Comparison of ENCODE assay signal across 9 mouse cellular contexts in the genomic region with DNA sequence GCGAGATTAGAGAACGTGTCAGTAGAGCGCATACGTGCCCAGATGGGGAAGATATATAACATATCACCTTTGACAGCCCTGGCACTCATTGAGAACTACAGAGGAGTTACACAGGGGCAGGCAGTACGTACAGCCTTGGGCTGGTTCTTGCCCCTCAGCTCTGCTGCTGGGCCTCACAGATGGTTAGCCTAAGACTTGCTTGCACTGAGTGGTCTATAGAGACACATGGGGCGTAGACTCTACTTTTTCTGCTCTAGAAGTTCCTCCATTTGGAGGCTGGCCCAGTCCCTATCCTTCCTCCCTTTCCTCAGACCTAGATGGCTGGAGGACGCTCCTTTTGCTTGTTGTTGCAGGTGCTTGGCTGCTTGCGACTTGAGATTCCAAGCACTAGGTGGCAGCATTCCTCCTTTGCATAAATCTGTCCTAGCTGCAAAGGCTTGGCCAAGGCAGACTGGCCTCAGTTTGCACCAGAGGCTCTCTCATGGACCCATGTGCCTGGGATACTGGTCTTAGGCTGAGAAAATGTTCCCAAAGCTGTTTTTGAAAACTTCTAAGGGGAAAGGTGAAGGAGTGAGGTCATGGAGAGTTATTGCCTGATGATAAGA. TPM values are rescaled to one million over a fixed set of nuclear protein-coding genes. Genes with fewer than 3 reads are reported as not detected.
DNase-seq lines count a peak whose midpoint lies in the region; ATAC-seq lines count a peak whose summit lies in the region.
"Had no signal": no experiment of that assay in that cellular context is flagged by ENCODE, and none has a peak within 500 bp of the region (broad histone marks: within the 10 kb centered on the region; RNA-seq: fewer than 3 reads in every experiment).

No protein-coding gene starts in this region.

- H3K9me3 ChIP-seq in embryonic facial prominence, embryonic 13.5 days, result no peaks in the 10 kb centered on the region
- no peaks in the 10 kb centered on the region for H3K9me3 ChIP-seq in heart, embryonic 14.5 days (ENCODE audit: control insufficient read depth, low read length)

- no peaks in the 10 kb centered on the region for H3K27me3 ChIP-seq in embryonic facial prominence, embryonic 13.5 days
- no peaks in the 10 kb centered on the region for H3K27me3 ChIP-seq in heart, embryonic 14.5 days (ENCODE audit: control insufficient read depth, insufficient read depth, low read length)

- 55% methylated on average over 8 of the region's 8 CpGs for WGBS in embryonic facial prominence, embryonic 13.5 days
- 54% methylated on average over 8 of the region's 8 CpGs for WGBS in heart, embryonic 14.5 days

- no peaks in the 10 kb centered on the region for H3K36me3 ChIP-seq in embryonic facial prominence, embryonic 13.5 days
- H3K36me3 ChIP-seq in heart, embryonic 14.5 days (ENCODE audit: control insufficient read depth, insufficient read depth, low read length), result no peaks in the 10 kb centered on the region

- no peak overlapping the region for H3K9ac ChIP-seq in embryonic facial prominence, embryonic 13.5 days
- H3K9ac ChIP-seq in heart, embryonic 14.5 days (ENCODE audit: low read length), result no peak overlapping the region

- no peaks in the 10 kb centered on the region for H3K4me1 ChIP-seq in embryonic facial prominence, embryonic 13.5 days
- peaks cover 9 to 16% of the 10 kb centered on the region in 2 experiments for H3K4me1 ChIP-seq in heart, embryonic 14.5 days (ENCODE audit: control insufficient read depth in 2 of 2, insufficient read depth in 2 of 2, low read length in 2 of 2)

- H3K4me2 ChIP-seq in embryonic facial prominence, embryonic 13.5 days, result no peak overlapping the region
- H3K4me2 ChIP-seq in heart, embryonic 14.5 days (ENCODE audit: low read length), result no peak overlapping the region

- peak; percentile 68 for DNase-seq in CD4-positive helper T cell, adult 2 months (ENCODE audit: low read depth, low spot score)
- DNase-seq in adrenal gland, postnatal 10 days, result peak; percentile 80
- peak; percentile 85 for DNase-seq in kidney, postnatal 10 days
- peak; percentile 65 to 74 for DNase-seq in lung, adult 18-20 months
- DNase-seq in ovary, adult 18-20 months (ENCODE audit: low spot score), result peak; percentile 29
- DNase-seq in thymus, postnatal 10 days (ENCODE audit: low spot score in 2 of 2), result peak; percentile 53 to 67

- ATAC-seq in embryonic facial prominence, embryonic 13.5 days (ENCODE audit: insufficient number of reproducible peaks, insufficient read depth, low FRiP score, low TSS enrichment, low read depth), result 0 out of 2 replicates have a peak, but pooled peaks have one; percentile 32
- peak; percentile 41 for ATAC-seq in heart, embryonic 14.5 days (ENCODE audit: insufficient number of reproducible peaks, insufficient read depth, low FRiP score, low read depth)

- H3K27ac ChIP-seq in embryonic facial prominence, embryonic 13.5 days, result no peak overlapping the region
- no peak overlapping the region for H3K27ac ChIP-seq in heart, embryonic 14.5 days (replicated peaks in 1 of 2; ENCODE audit: control insufficient read depth in 1 of 2, insufficient read depth in 1 of 2, low read depth in 2 of 2, low read length in 2 of 2)

- no peak overlapping the region for H3K4me3 ChIP-seq in embryonic facial prominence, embryonic 13.5 days
- no peak overlapping the region for H3K4me3 ChIP-seq in heart, embryonic 14.5 days (ENCODE audit: control insufficient read depth in 1 of 2, insufficient read depth in 1 of 2, low read depth in 1 of 2, low read length in 2 of 2)
- H3K4me3 ChIP-seq: erythroblast, embryonic 14.5 days had no signal

RNA-seq across cellular contexts. Expression of a gene that starts 22.6 kb away (rescaled TPM):
- 10 to 100 TPM; 24.2 to 30.6 TPM for total RNA-seq in adrenal gland, postnatal 10 days (2021)
- polyA plus RNA-seq in embryonic facial prominence, embryonic 13.5 days (2015; fragmentation: Nextera tagmentation; extraction: Ambion mirVana), result 18.1 and 20.9 TPM in 2 replicates
- 24.8 and 27.3 TPM in 2 replicates for polyA plus RNA-seq in heart, embryonic 14.5 days (2014; fragmentation: Nextera tagmentation; extraction: Ambion mirVana)

Comparison
In these comparisons a context has a peak if more than half of its experiments do, and no peak if none do; other contexts are left out.
1. DNase-seq: peak in every context shown above with its lines; median percentile 85 in kidney, postnatal 10 days; 80 in adrenal gland, postnatal 10 days; 70 in lung, adult 18-20 months; 68 in CD4-positive helper T cell, adult 2 months; 60 in thymus, postnatal 10 days; 29 in ovary, adult 18-20 months.